Mouse (Mus musculus) erythroblast, embryonic 14.5 days (primary cell): ENCODE measurements at regions not wholly inside any gene's neighbourhood (a gene's known extent, or its start where the extent isn't known, plus 50 kb on each side); places are given as distances from the start of the nearest gene placed in this dataset.

Source experiments
- GATA1 ChIP-seq: IDR thresholded peaks from 2 replicates; pipeline ENCODE4 v1.6.1; 2012; ENCODE audit warnings: low read length, inconsistent platforms, mixed read lengths
- TAL1 ChIP-seq: IDR thresholded peaks from 3 replicates; pipeline ENCODE4 v1.6.1; 2012; ENCODE audit warnings: low read length, inconsistent platforms, mixed read lengths

DNA sequence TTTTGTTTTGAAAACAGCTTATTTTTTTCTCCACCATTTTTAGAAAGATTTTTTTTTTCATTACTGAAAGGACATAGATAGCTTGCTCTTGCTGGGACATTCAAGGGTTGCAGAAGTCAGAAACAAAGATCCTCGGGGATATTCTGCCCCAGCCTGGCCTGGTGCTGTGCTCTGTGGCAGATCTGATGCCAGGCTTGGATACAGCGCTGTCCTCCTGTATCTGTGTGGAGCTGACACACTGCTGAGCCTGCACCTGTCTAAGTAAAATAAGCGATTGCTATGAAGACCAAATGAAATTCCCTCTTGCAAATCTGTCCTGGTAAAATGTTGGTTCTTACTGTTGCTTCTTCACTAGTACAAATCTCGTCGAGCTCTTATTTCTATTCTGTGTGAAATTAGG lies 226.4 kb upstream of the 1700012A03Rik start:
- TF ChIP-seq GATA1 (no peak), TAL1 (no peak)
